Mouse (Mus musculus): ENCODE results near the gene Supt3. TPM values are rescaled to one million over a fixed set of nuclear protein-coding genes. Genes with fewer than 3 reads are reported as not detected.

Gene Supt3
- polyA plus RNA-seq, 1 experiment from 2014 or later: 27.0 TPM

GRCm38 (mm10) chr17:44842184-44842583 lies 65.2 kb downstream of the Supt3 start:
- no peak overlapping the region for H3K27ac ChIP-seq (ENCODE audit: low read depth, low read length)
- no peak overlapping the region for H3K9ac ChIP-seq (ENCODE audit: low read length)
- H3K4me2 ChIP-seq: no peak overlapping the region
- no peak overlapping the region for H3K4me3 ChIP-seq (ENCODE audit: low read depth, low read length)
- 81% methylated on average over 4 of the region's 4 CpGs for WGBS
- no peaks in the 10 kb centered on the region for H3K27me3 ChIP-seq (ENCODE audit: control insufficient read depth, insufficient read depth, low read length)
- no peaks in the 10 kb centered on the region for H3K36me3 ChIP-seq (ENCODE audit: control insufficient read depth, insufficient read depth, low read length)
- no peak for DNase-seq (ENCODE audit: low spot score, missing footprints)
- no peaks in the 10 kb centered on the region for H3K9me3 ChIP-seq (ENCODE audit: control insufficient read depth, low read length)
- ATAC-seq (ENCODE audit: low FRiP score): no peak
- H3K4me1 ChIP-seq (ENCODE audit: control insufficient read depth, insufficient read depth, low read length): no peaks in the 10 kb centered on the region

GRCm38 (mm10) chr17:44863165-44863564 lies 86.2 kb downstream of the Supt3 start:
- ATAC-seq (ENCODE audit: low FRiP score) (no peak), DNase-seq (ENCODE audit: low spot score, missing footprints) (no peak)
- Histone ChIP-seq H3K27me3 (ENCODE audit: control insufficient read depth, insufficient read depth, low read length) (no peaks in the 10 kb centered on the region), H3K4me1 (ENCODE audit: control insufficient read depth, insufficient read depth, low read length) (no peaks in the 10 kb centered on the region), H3K4me2 (no peak overlapping the region), H3K36me3 (ENCODE audit: control insufficient read depth, insufficient read depth, low read length) (no peaks in the 10 kb centered on the region), H3K9ac (ENCODE audit: low read length) (no peak overlapping the region), H3K9me3 (ENCODE audit: control insufficient read depth, low read length) (no peaks in the 10 kb centered on the region), H3K4me3 (ENCODE audit: low read depth, low read length) (no peak overlapping the region), H3K27ac (ENCODE audit: low read depth, low read length) (no peak overlapping the region)
- 97% methylated on average over 6 of the region's 6 CpGs for WGBS

DNA sequence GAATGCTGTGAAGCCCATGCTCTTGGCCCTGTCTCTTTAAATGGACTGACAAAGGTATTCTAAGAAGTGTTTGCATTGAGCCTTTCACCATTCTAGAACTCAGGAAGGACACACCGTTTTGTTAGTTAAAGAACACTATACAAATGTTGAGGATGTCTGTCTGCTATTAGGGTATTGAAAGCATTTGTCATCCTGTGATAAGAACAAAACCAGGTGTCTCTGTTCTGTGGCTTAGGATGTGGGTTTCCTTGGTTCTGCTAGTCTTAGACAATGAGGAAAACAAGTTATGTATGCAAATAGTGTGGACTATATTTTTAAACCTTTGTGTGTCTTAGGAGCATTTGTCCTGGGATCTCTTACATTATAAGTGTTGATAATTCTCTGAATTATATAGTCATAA lies 116.6 kb downstream of the Supt3 start:
- no peaks in the 10 kb centered on the region for H3K27me3 ChIP-seq (ENCODE audit: control insufficient read depth, insufficient read depth, low read length)
- no peak overlapping the region for H3K9ac ChIP-seq (ENCODE audit: low read length)
- H3K9me3 ChIP-seq (ENCODE audit: control insufficient read depth, low read length): no peaks in the 10 kb centered on the region
- H3K27ac ChIP-seq (ENCODE audit: low read depth, low read length): no peak overlapping the region
- no peaks in the 10 kb centered on the region for H3K4me1 ChIP-seq (ENCODE audit: control insufficient read depth, insufficient read depth, low read length)
- no peak for DNase-seq (ENCODE audit: low spot score, missing footprints)
- WGBS: 79% methylated on average over 1 of the region's 1 CpGs
- no peak overlapping the region for H3K4me2 ChIP-seq
- H3K4me3 ChIP-seq (ENCODE audit: low read depth, low read length): no peak overlapping the region
- no peaks in the 10 kb centered on the region for H3K36me3 ChIP-seq (ENCODE audit: control insufficient read depth, insufficient read depth, low read length)
- no peak for ATAC-seq (ENCODE audit: low FRiP score)

- Histone ChIP-seq H3K4me2 (no peak overlapping the region), H3K27ac (ENCODE audit: low read depth, low read length) (no peak overlapping the region), H3K4me3 (ENCODE audit: low read depth, low read length) (no peak overlapping the region), H3K9me3 (ENCODE audit: control insufficient read depth, low read length) (no peaks in the 10 kb centered on the region), H3K9ac (ENCODE audit: low read length) (no peak overlapping the region), H3K36me3 (ENCODE audit: control insufficient read depth, insufficient read depth, low read length) (no peaks in the 10 kb centered on the region), H3K4me1 (ENCODE audit: control insufficient read depth, insufficient read depth, low read length) (no peaks in the 10 kb centered on the region), H3K27me3 (ENCODE audit: control insufficient read depth, insufficient read depth, low read length) (no peaks in the 10 kb centered on the region)
- ATAC-seq (ENCODE audit: low FRiP score) (no peak), DNase-seq (ENCODE audit: low spot score, missing footprints) (no peak)
- WGBS: 87% methylated on average over 4 of the region's 4 CpGs
Observed at GRCm38 (mm10) chr17:44943536-44944090, 166.7 kb downstream of the Supt3 start.

GRCm38 (mm10) chr17:44945333-44945732 lies 168.4 kb downstream of the Supt3 start:
- no peak overlapping the region for H3K9ac ChIP-seq (ENCODE audit: low read length)
- H3K27me3 ChIP-seq (ENCODE audit: control insufficient read depth, insufficient read depth, low read length): no peaks in the 10 kb centered on the region
- H3K4me1 ChIP-seq (ENCODE audit: control insufficient read depth, insufficient read depth, low read length): no peaks in the 10 kb centered on the region
- H3K4me2 ChIP-seq: no peak overlapping the region
- H3K27ac ChIP-seq (ENCODE audit: low read depth, low read length): no peak overlapping the region
- no peak for DNase-seq (ENCODE audit: low spot score, missing footprints)
- 91% methylated on average over 5 of the region's 5 CpGs for WGBS
- no peaks in the 10 kb centered on the region for H3K9me3 ChIP-seq (ENCODE audit: control insufficient read depth, low read length)
- no peak overlapping the region for H3K4me3 ChIP-seq (ENCODE audit: low read depth, low read length)
- no peaks in the 10 kb centered on the region for H3K36me3 ChIP-seq (ENCODE audit: control insufficient read depth, insufficient read depth, low read length)
- no peak for ATAC-seq (ENCODE audit: low FRiP score)

DNA sequence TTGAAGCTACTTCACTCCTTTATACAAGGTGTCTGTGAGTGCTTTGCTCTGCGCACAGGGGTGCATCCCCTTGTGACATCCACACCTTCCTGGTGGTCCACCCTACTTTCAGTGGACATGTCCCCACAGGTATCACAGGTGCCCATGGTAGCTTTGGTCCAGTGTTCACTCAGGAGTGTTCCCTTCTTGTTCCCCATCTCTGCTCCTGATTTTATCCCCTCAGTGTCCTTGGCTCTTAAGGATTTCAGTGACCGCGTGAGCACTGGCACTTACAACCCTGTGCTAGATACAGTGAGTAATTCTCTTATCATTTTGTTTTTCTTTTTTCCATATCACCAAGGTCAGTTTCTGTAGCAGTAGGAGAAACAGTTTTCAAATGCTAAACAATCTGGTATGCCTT lies 171.4 kb downstream of the Supt3 start:
- Histone ChIP-seq H3K27ac (ENCODE audit: low read depth, low read length) (no peak overlapping the region), H3K4me1 (ENCODE audit: control insufficient read depth, insufficient read depth, low read length) (no peaks in the 10 kb centered on the region), H3K9ac (ENCODE audit: low read length) (no peak overlapping the region), H3K9me3 (ENCODE audit: control insufficient read depth, low read length) (no peaks in the 10 kb centered on the region), H3K36me3 (ENCODE audit: control insufficient read depth, insufficient read depth, low read length) (no peaks in the 10 kb centered on the region), H3K27me3 (ENCODE audit: control insufficient read depth, insufficient read depth, low read length) (no peaks in the 10 kb centered on the region), H3K4me2 (no peak overlapping the region), H3K4me3 (ENCODE audit: low read depth, low read length) (no peak overlapping the region)
- 90% methylated on average over 3 of the region's 3 CpGs for WGBS
- ATAC-seq (ENCODE audit: low FRiP score) (no peak), DNase-seq (ENCODE audit: low spot score, missing footprints) (no peak)

- no peak overlapping the region for H3K9ac ChIP-seq (ENCODE audit: low read length)
- H3K27ac ChIP-seq (ENCODE audit: low read depth, low read length): no peak overlapping the region
- H3K4me3 ChIP-seq (ENCODE audit: low read depth, low read length): no peak overlapping the region
- no peaks in the 10 kb centered on the region for H3K4me1 ChIP-seq (ENCODE audit: control insufficient read depth, insufficient read depth, low read length)
- no peaks in the 10 kb centered on the region for H3K9me3 ChIP-seq (ENCODE audit: control insufficient read depth, low read length)
- 88% methylated on average over 2 of the region's 2 CpGs for WGBS
- no peaks in the 10 kb centered on the region for H3K27me3 ChIP-seq (ENCODE audit: control insufficient read depth, insufficient read depth, low read length)
- H3K36me3 ChIP-seq (ENCODE audit: control insufficient read depth, insufficient read depth, low read length): no peaks in the 10 kb centered on the region
- no peak overlapping the region for H3K4me2 ChIP-seq
- ATAC-seq (ENCODE audit: low FRiP score) (no peak), DNase-seq (ENCODE audit: low spot score, missing footprints) (no peak)
Observed at GRCm38 (mm10) chr17:44956671-44957070, 179.7 kb downstream of the Supt3 start.

- Histone ChIP-seq H3K27me3 (ENCODE audit: control insufficient read depth, insufficient read depth, low read length) (no peaks in the 10 kb centered on the region), H3K4me1 (ENCODE audit: control insufficient read depth, insufficient read depth, low read length) (no peaks in the 10 kb centered on the region), H3K36me3 (ENCODE audit: control insufficient read depth, insufficient read depth, low read length) (no peaks in the 10 kb centered on the region), H3K4me2 (no peak overlapping the region), H3K9me3 (ENCODE audit: control insufficient read depth, low read length) (no peaks in the 10 kb centered on the region), H3K4me3 (ENCODE audit: low read depth, low read length) (no peak overlapping the region), H3K9ac (ENCODE audit: low read length) (no peak overlapping the region), H3K27ac (ENCODE audit: low read depth, low read length) (no peak overlapping the region)
- ATAC-seq (ENCODE audit: low FRiP score): no peak
- no peak for DNase-seq (ENCODE audit: low spot score, missing footprints)
- WGBS: 81% methylated on average over 6 of the region's 6 CpGs
Observed at GRCm38 (mm10) chr17:44963051-44963798, 186.3 kb downstream of the Supt3 start.

DNA sequence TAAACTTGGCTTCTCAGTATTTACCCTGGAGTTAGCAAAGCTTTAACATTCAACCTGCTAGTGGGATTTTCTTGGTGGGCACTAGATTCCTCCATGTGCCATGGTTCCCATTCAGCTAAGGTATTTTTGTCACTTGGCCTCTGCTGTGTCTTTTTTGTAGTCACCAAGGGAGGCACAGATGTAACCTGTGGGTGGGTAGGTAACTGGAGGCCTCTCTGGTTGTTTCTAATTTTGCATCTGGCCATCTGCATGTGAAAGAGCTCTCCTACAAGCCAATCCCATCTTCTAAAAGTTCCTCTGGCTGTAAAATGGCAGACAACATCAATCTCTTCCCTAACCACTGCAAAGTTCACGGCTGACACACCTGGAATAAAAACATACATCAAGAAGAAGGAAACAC lies 190.2 kb downstream of the Supt3 start:
- no peaks in the 10 kb centered on the region for H3K4me1 ChIP-seq (ENCODE audit: control insufficient read depth, insufficient read depth, low read length)
- no peak overlapping the region for H3K4me2 ChIP-seq
- DNase-seq (ENCODE audit: low spot score, missing footprints) (no peak), ATAC-seq (ENCODE audit: low FRiP score) (no peak)
- H3K4me3 ChIP-seq (ENCODE audit: low read depth, low read length): no peak overlapping the region
- H3K27ac ChIP-seq (ENCODE audit: low read depth, low read length): no peak overlapping the region
- H3K9ac ChIP-seq (ENCODE audit: low read length): no peak overlapping the region
- 85% methylated on average over 1 of the region's 1 CpGs for WGBS
- H3K36me3 ChIP-seq (ENCODE audit: control insufficient read depth, insufficient read depth, low read length): no peaks in the 10 kb centered on the region
- no peaks in the 10 kb centered on the region for H3K9me3 ChIP-seq (ENCODE audit: control insufficient read depth, low read length)
- H3K27me3 ChIP-seq (ENCODE audit: control insufficient read depth, insufficient read depth, low read length): no peaks in the 10 kb centered on the region

Measured in midbrain, embryonic 11.5 days (tissue).